Mouse (Mus musculus): ENCODE results near the gene Dnajb12. TPM values are rescaled to one million over a fixed set of nuclear protein-coding genes. Genes with fewer than 3 reads are reported as not detected.

The Dnajb12 gene
- total and polyA plus RNA-seq, 3 experiments = 32.9 to 45.4 (median 36.8) TPM

DNA sequence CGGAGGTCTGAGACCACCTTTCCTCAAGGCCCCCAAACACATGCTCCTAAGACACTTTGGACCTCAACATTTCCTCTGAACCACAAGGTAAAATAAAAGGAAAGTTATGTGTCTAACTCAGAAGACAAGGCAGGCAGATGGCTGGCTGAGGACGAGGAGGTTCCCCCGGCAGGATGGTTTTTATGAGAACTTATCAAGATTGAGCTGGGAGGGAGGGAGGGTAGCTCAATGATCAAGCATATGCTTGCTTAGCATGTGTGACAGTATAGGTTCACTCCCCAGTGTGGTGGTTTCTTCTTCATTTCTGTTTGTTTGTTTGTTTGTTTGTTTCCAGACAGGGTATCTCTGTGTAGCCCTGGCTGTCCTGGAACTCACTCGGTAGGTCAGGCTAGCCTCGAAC, 67.0 kb downstream of the Dnajb12 start:
- WGBS = 93% methylated on average over 5 of the region's 5 CpGs
- H3K79me2 ChIP-seq (replicated peaks; ENCODE audit: control insufficient read depth, insufficient read depth, low read length) = peaks cover 3% of the 10 kb centered on the region; the same call in 1 of the 2 replicates
- no peak for DNase-seq

DNA sequence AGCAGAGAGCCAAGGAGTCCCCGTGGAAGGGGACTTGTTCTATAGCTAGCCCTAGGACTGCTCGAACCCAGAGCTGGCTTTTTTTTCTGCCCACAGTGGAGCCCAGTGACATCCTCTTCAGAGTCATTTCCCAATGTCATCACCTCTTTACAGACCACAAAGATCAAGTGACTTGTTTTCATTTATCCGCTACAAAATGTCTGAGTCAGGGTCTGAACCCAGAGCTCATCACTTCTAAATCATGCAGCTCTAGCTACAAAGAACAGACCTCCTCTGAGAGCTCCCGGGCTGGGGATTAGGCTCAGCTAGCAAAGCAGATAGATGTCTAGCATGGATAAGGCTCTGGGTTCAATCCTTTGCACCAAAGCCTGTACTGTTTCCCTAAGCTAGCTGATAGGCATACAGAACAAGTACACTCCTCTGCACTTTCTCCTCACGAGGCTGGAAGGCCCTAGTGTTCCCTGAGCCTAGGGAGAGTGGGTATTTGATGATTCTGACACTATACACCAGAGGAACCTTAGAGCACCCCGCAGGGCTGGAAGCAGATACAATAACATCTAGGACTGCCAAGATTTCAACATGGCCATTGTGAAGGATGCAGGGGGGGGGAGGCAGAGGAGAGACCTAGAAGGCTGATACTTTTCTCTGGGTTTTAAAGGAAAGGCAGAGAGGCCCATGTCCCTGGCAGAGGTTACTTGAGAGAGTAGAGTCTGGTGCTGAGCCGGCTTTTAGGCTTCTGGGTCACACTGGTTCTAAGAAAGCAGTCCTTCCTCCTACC, 68.1 kb downstream of the Dnajb12 start:
- peak in 1 of 2 experiments; percentile 43 for DNase-seq

More for the DNA sequence above, 67.0 kb downstream of the Dnajb12 start:
- Histone ChIP-seq H3K4me1 (ENCODE audit: control insufficient read depth, insufficient read depth, low read length) (peaks cover 17% of the 10 kb centered on the region), H3K36me3 (ENCODE audit: control insufficient read depth, insufficient read depth, low read length) (peaks cover 9% of the 10 kb centered on the region), H3K27me3 (ENCODE audit: control insufficient read depth, insufficient read depth, low read length) (no peaks in the 10 kb centered on the region), H3K27ac (no peak overlapping the region), H3K4me3 (no peak overlapping the region), H3K9ac (ENCODE audit: low read depth, low read length) (no peak overlapping the region)
- intact Hi-C loops (cut with DNase I) = no loop called here
- no peak for TF ChIP-seq POLR2A (IDR thresholded peaks at IDR 0.05; ENCODE audit: insufficient read depth, low read depth, low read length)
- no peak for TF ChIP-seq EP300 (IDR thresholded peaks at IDR 0.05; ENCODE audit: insufficient read depth, low read depth, low read length)
- no peak for TF ChIP-seq CTCF (IDR thresholded peaks at IDR 0.05)

GRCm38 (mm10) chr10:59948363-59949254, 69.3 kb downstream of the Dnajb12 start:
- peak overlapping the region; percentile 98 for H3K27ac ChIP-seq
- H3K79me2 ChIP-seq (replicated peaks; ENCODE audit: control insufficient read depth, insufficient read depth, low read length) = peaks cover 3% of the 10 kb centered on the region; the same call in 1 of the 2 replicates
- H3K27me3 ChIP-seq (ENCODE audit: control insufficient read depth, insufficient read depth, low read length) = no peaks in the 10 kb centered on the region
- H3K4me3 ChIP-seq = peak overlapping the region; percentile 99
- H3K4me1 ChIP-seq (ENCODE audit: control insufficient read depth, insufficient read depth, low read length) = peaks cover 12% of the 10 kb centered on the region
- peak overlapping the region; percentile 57 for H3K9ac ChIP-seq (ENCODE audit: low read depth, low read length)
- DNase-seq = peak; percentile 63 to 65
- H3K36me3 ChIP-seq (ENCODE audit: control insufficient read depth, insufficient read depth, low read length) = peaks cover 9% of the 10 kb centered on the region
- intact Hi-C loops (cut with DNase I) = loop anchor here (1.0 to 2.0 kb wide), 2 partner anchors 32 to 54 kb away; no protein-coding TSS in a partner anchor
- TF ChIP-seq EP300 (IDR thresholded peaks at IDR 0.05; ENCODE audit: insufficient read depth, low read depth, low read length) (peak; percentile 86), CTCF (IDR thresholded peaks at IDR 0.05) (no peak), POLR2A (IDR thresholded peaks at IDR 0.05; ENCODE audit: insufficient read depth, low read depth, low read length) (peak; percentile 67)
- WGBS = 38% methylated on average over 6 of the region's 6 CpGs

More for the DNA sequence above, 68.1 kb downstream of the Dnajb12 start:
- H3K4me3 ChIP-seq = no peak overlapping the region
- WGBS = 44% methylated on average over 7 of the region's 7 CpGs
- no peak overlapping the region; the same call in 1 of the 2 replicates for H3K9ac ChIP-seq (ENCODE audit: low read depth, low read length)
- peaks cover 9% of the 10 kb centered on the region for H3K36me3 ChIP-seq (ENCODE audit: control insufficient read depth, insufficient read depth, low read length)
- intact Hi-C loops (cut with DNase I) = loop anchor here (1.0 to 2.0 kb wide), 2 partner anchors 31 to 53 kb away; no protein-coding TSS in a partner anchor
- peaks cover 3% of the 10 kb centered on the region; the same call in 1 of the 2 replicates for H3K79me2 ChIP-seq (replicated peaks; ENCODE audit: control insufficient read depth, insufficient read depth, low read length)
- H3K27me3 ChIP-seq (ENCODE audit: control insufficient read depth, insufficient read depth, low read length) = no peaks in the 10 kb centered on the region
- peak overlapping the region; percentile 98 for H3K27ac ChIP-seq
- peak; percentile 60; the same call in 1 of the 2 replicates for TF ChIP-seq EP300 (IDR thresholded peaks at IDR 0.05; ENCODE audit: insufficient read depth, low read depth, low read length)
- TF ChIP-seq CTCF (IDR thresholded peaks at IDR 0.05) = no peak
- peaks cover 17% of the 10 kb centered on the region for H3K4me1 ChIP-seq (ENCODE audit: control insufficient read depth, insufficient read depth, low read length)

Other genes starting within 250 kb of the Dnajb12 start
- 10 to 100 TPM; 17.6 to 19.7 TPM for gene Micu1, start 177.1 kb upstream of the Dnajb12 start, total RNA-seq (2021)
- 14.1 and 24.1 TPM in 2 replicates for gene Micu1, start 177.1 kb upstream of the Dnajb12 start, polyA plus RNA-seq (2012; rRNA removed)
- gene Ddit4, start 72.3 kb downstream of the Dnajb12 start, total RNA-seq (2021) = 100 to 1,000 TPM in 1 of 2 experiments, 10 to 100 TPM in 1; 70.7 to 219 TPM
- 48.0 and 55.5 TPM in 2 replicates for gene Ddit4, start 72.3 kb downstream of the Dnajb12 start, polyA plus RNA-seq (2012; rRNA removed)
- gene Ascc1, start 123.2 kb downstream of the Dnajb12 start, total RNA-seq (2021) = 10 to 100 TPM; 20.5 to 24.1 TPM
- gene Ascc1, start 123.2 kb downstream of the Dnajb12 start, polyA plus RNA-seq (2012; rRNA removed) = 22.5 and 36.6 TPM in 2 replicates
- 10 to 100 TPM; 58.6 to 70.1 TPM for gene Anapc16, start 123.6 kb downstream of the Dnajb12 start, total RNA-seq (2021)
- gene Anapc16, start 123.6 kb downstream of the Dnajb12 start, polyA plus RNA-seq (2012; rRNA removed) = 90.3 and 103 TPM in 2 replicates
- gene Spock2, start 226.7 kb downstream of the Dnajb12 start, total RNA-seq (2021) = 10 to 100 TPM; 12.2 to 21.7 TPM
- 8.4 and 10.6 TPM in 2 replicates for gene Spock2, start 226.7 kb downstream of the Dnajb12 start, polyA plus RNA-seq (2012; rRNA removed)

Measured in heart, adult 2 months (tissue).